Mouse (Mus musculus) hindbrain, embryonic 16.5 days (tissue): ENCODE data around the gene Zic5. TPM values are rescaled to one million over a fixed set of nuclear protein-coding genes. Genes with fewer than 3 reads are reported as not detected.

Source experiments
- ATAC-seq: fragments of 200-750 bp; cut with Nextera tagmentation; 2 replicates; pipeline ENCODE4 v1.8.0; 2017; ENCODE audit warnings: moderate TSS enrichment, moderate library complexity
- H3K27ac ChIP-seq: fragments of 300-500 bp; sonication (generic); 2 replicates; pipeline ENCODE4 v1.5.1; 2014; ENCODE audit warnings: low read depth, mild to moderate bottlenecking, control low read depth, low read length, moderate library complexity
- H3K27me3 ChIP-seq: fragments of 300-500 bp; sonication (generic); replicated peaks from 2 replicates; pipeline ENCODE4 v1.6.1; 2014; ENCODE audit warnings: low read length; ENCODE audit not compliant: control insufficient read depth, insufficient read depth
- H3K36me3 ChIP-seq: fragments of 300-500 bp; sonication (generic); 2 replicates; pipeline ENCODE4 v1.6.1; 2014; ENCODE audit warnings: mild to moderate bottlenecking, low read length, moderate library complexity, mixed read lengths; ENCODE audit not compliant: control insufficient read depth, insufficient read depth
- H3K4me1 ChIP-seq: fragments of 300-500 bp; sonication (generic); 2 replicates; pipeline ENCODE4 v1.6.1; 2014; ENCODE audit warnings: low read depth, low read length; ENCODE audit not compliant: control insufficient read depth, insufficient read depth
- H3K4me2 ChIP-seq: fragments of 300-500 bp; sonication (generic); 2 replicates; pipeline ENCODE4 v1.6.1; 2014; ENCODE audit warnings: mild to moderate bottlenecking, low read length, control low read depth, moderate library complexity
- H3K4me3 ChIP-seq: fragments of 300-500 bp; sonication (generic); 2 replicates; pipeline ENCODE4 v1.5.1; 2014; ENCODE audit warnings: mild to moderate bottlenecking, low read length, control low read depth, moderate library complexity
- H3K9ac ChIP-seq: fragments of 300-500 bp; sonication (generic); 2 replicates; pipeline ENCODE4 v1.6.1; 2014; ENCODE audit warnings: low read depth, mild to moderate bottlenecking, control low read depth, low read length, moderate library complexity
- H3K9me3 ChIP-seq: fragments of 300-500 bp; sonication (generic); 2 replicates; pipeline ENCODE4 v1.6.1; 2014; ENCODE audit warnings: mild to moderate bottlenecking, low read length, moderate library complexity; ENCODE audit not compliant: control insufficient read depth
- whole genome bisulfite sequencing: fragments of 180-500 bp; shearing (Covaris S2); extraction: QIAGEN DNeasy Blood & Tissue Kit; methylation state at CpG from one replicate; pipeline ENCODE4 v1.1.7; 2014; 5-methylcytosine and 5-hydroxymethylcytosine counted together
- polyA plus RNA-seq: library from polyadenylated mRNA; unstranded; fragments of >200 nt; fragmentation: Nextera tagmentation; extraction: Ambion mirVana; gene quantifications from 2 replicates; pipeline ENCODE4 v1.2.1, GENCODE M21; 2015

Zic5 gene
- polyA plus RNA-seq, 1 experiment from 2014 or later, result 14.9 TPM

DNA sequence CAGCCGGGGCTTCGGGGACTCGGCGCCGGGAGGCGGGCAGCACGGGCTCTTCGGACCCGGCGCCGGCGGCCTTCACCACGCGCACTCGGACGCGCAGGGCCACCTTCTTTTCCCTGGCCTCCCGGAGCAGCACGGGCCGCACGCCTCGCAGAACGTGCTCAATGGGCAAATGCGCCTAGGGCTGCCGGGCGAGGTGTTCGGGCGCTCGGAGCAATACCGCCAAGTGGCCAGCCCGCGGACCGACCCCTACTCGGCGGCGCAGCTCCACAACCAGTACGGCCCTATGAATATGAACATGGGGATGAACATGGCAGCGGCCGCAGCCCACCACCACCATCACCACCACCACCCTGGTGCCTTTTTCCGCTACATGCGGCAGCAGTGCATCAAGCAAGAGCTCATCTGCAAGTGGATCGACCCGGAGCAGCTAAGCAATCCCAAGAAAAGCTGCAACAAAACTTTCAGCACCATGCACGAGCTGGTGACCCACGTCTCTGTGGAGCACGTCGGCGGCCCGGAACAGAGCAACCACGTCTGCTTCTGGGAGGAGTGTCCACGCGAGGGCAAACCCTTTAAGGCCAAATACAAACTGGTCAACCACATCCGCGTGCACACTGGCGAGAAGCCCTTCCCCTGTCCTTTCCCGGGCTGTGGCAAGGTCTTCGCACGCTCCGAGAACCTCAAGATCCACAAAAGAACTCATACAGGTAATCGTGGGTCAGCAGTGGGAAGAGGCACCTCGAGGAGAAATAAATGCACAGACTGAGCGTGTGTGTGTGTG is 10.8 kb upstream of the Zic5 start:
- peak overlapping the region; percentile 94 for H3K27ac ChIP-seq
- no peaks in the 10 kb centered on the region for H3K36me3 ChIP-seq
- H3K4me1 ChIP-seq, result peaks cover 5% of the 10 kb centered on the region; the same call in 1 of the 2 replicates
- H3K4me3 ChIP-seq, result peak overlapping the region; percentile 57
- peak overlapping the region; percentile 78 for H3K9ac ChIP-seq
- no peak for ATAC-seq
- under 1% methylated on average over 59 of the region's 62 CpGs for WGBS
- no peaks in the 10 kb centered on the region for H3K9me3 ChIP-seq
- H3K4me2 ChIP-seq, result peak overlapping the region; percentile 56
- peaks cover 5% of the 10 kb centered on the region for H3K27me3 ChIP-seq

DNA sequence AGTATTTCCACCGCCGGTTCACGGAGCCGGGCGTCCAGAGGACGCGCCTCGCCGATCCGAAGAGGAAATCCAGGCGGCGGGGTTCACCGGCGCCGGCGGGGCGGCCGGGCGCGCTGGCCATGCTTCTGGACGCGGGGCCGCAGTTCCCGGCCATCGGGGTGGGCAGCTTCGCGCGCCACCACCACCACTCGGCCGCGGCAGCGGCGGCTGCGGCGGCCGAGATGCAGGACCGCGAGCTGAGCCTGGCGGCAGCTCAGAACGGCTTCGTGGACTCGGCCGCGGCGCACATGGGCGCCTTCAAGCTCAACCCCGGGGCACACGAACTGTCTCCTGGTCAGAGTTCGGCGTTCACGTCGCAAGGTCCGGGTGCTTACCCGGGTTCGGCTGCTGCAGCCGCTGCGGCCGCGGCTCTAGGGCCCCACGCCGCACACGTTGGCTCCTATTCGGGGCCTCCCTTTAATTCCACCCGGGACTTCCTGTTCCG is 10.1 kb upstream of the Zic5 start:
- no peak for ATAC-seq
- H3K36me3 ChIP-seq, result no peaks in the 10 kb centered on the region
- peaks cover 5% of the 10 kb centered on the region; the same call in 1 of the 2 replicates for H3K4me1 ChIP-seq
- peaks cover 7% of the 10 kb centered on the region for H3K27me3 ChIP-seq
- H3K9ac ChIP-seq, result peak overlapping the region; percentile 78
- under 1% methylated on average over 45 of the region's 65 CpGs for WGBS
- H3K9me3 ChIP-seq, result no peaks in the 10 kb centered on the region
- H3K4me3 ChIP-seq, result peak overlapping the region; percentile 57
- peak overlapping the region; percentile 94 for H3K27ac ChIP-seq
- peak overlapping the region; percentile 56 for H3K4me2 ChIP-seq

DNA sequence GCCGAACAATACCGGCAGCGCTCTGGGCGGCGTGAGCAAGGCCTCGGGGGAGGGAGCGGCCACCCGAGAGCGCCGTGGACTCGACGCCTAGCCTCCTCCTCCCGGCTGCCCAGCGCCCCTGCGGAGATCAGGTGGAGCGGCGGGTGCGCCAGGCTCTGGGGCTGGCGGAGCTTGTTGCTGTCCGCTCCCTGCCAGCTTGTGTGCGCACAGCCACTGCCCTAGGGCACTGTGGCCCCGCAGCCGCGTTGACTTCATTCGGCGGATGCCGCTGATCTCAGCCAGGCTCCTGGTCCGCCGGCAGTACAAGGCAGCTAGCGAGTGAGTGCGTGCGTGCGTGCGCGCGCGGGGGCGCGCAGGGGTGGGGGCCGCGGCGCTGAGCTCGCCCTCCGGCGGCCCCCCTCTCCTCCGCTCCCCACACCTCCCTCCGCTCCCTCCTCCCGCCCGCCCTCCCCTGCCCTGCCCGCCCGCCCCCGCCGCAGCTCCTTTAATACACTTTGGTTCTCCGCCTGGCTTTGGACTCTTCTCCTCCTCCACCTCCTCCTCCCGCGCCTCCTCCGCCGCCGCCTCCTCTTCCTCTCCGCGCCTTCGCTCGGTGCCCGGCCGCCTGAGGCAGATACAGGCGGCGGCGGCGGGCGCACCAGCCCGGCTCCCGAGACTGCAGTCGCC is 9.5 kb upstream of the Zic5 start, which contains the start of gene Zic2:
Gene Zic2, plus strand, starts transcription at position 545 of the 666 bp plus-strand sequence.
- peak; percentile 82 for ATAC-seq
- Histone ChIP-seq H3K9ac (peak within 1 kb of the TSS; percentile 82), H3K27me3 (peaks cover 4% of the 10 kb centered on the region), H3K4me1 (peaks cover 5% of the 10 kb centered on the region; the same call in 1 of the 2 replicates), H3K4me3 (peak within 1 kb of the TSS; percentile 57), H3K27ac (peak within 1 kb of the TSS; percentile 94), H3K4me2 (peak within 1 kb of the TSS; percentile 56), H3K9me3 (no peaks in the 10 kb centered on the region), H3K36me3 (no peaks in the 10 kb centered on the region)
- WGBS, result 1% methylated on average over 35 of the region's 73 CpGs

DNA sequence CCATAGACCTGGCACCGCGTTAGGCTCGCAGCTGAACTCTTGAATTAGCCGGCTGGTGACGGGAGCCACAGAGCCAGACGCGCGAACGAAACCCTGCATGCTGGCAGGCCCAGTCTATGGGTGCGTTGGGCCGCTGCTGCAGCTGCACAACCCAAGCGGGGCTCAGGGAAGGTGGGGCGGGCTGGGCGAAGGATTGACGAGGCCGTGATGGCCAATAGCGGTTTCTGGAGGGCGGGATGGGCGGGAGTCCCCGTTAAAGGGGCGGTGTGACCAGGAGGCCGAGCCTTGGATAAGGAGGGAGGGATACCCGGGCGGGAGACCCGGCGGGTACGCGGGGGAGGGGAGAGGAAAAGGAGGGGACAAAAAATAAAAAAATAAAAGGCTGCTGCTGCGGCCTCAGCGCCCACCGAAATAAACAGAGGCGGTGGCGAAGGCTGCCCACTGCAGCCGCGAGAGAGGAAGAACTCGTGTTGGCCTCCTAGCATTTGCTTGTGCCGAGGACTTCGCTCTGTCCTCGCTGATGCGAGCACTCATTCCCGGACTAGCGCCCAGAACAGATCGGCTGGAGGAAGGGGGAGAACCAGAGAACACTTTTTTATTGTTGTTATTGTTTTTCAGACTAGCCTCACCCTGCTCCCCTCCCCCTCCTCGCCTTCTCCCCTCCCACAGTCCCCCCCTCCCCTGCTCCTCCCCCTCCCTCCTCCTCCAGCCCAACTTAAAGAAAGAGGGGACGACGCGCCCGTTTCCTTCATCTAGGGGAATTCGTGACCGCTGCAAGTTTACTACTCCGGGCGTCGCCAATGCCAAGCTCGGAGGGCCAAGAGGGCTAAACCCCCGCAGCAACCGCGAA is 8.8 kb upstream of the Zic5 start:
- Histone ChIP-seq H3K36me3 (no peaks in the 10 kb centered on the region), H3K27ac (peak overlapping the region; percentile 94), H3K9ac (peak overlapping the region; percentile 82), H3K4me1 (peaks cover 5% of the 10 kb centered on the region; the same call in 1 of the 2 replicates), H3K4me3 (peak overlapping the region; percentile 57), H3K4me2 (peak overlapping the region; percentile 56), H3K9me3 (no peaks in the 10 kb centered on the region), H3K27me3 (peaks cover 8% of the 10 kb centered on the region)
- under 1% methylated on average over 57 of the region's 57 CpGs for WGBS
- ATAC-seq, result peak; percentile 86

DNA sequence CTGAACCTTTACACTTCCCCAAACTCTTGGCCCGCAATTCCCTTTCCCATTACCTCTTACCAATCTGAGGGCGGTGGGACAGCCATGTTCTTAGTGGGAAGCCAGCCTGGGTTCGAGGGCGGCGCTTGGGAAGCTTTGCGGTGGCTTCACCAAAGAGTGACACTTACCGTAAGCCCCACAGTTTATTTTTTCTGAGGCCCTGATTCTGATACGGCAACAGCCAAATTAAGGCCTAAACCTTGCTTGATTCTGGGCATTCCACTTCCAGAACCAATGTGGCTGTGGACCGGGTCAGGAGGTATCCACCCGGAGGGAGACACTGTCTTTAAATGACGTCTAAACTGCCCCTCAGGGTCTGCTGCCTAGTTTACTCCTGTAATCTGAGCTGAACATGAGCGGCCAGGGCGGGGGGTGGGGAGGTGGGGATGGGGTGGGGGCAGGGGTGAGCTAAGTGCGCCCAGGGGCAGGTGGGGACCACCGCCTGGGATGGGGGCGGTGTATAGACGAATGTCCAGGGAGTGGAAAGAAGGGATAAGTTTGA is 7.8 kb upstream of the Zic5 start:
- peaks cover 5% of the 10 kb centered on the region; the same call in 1 of the 2 replicates for H3K4me1 ChIP-seq
- H3K9ac ChIP-seq, result peak overlapping the region; percentile 59
- peak overlapping the region; percentile 94 for H3K27ac ChIP-seq
- no peaks in the 10 kb centered on the region for H3K36me3 ChIP-seq
- 7% methylated on average over 17 of the region's 17 CpGs for WGBS
- H3K27me3 ChIP-seq, result peaks cover 12% of the 10 kb centered on the region
- ATAC-seq, result peak; percentile 16; the same call in 1 of the 2 replicates
- H3K9me3 ChIP-seq, result no peaks in the 10 kb centered on the region
- peak overlapping the region; percentile 56 for H3K4me2 ChIP-seq
- peak overlapping the region; percentile 57 for H3K4me3 ChIP-seq

DNA sequence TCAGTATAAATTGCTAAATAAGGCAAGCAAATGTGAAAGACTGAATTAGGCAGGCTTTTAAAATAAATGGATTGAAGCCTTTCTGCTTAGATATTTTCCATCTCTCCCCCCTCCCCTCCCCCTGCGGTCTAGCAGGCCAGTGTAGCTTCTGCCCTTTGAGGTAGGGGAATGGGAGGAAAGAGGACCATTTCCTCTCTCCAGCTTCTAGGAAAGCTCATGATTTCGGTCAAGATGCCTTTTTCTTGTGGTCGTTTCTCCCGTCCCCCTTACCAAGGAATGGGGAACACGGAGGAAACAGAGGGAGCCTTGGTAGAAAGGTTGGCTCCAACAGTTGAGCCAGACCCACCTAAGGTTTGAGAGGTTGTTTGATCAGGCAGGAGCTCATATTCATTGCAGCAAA is 7.2 kb upstream of the Zic5 start:
- Histone ChIP-seq H3K27ac (peak overlapping the region; percentile 94), H3K4me1 (peaks cover 5% of the 10 kb centered on the region; the same call in 1 of the 2 replicates), H3K9ac (peak overlapping the region; percentile 8), H3K36me3 (no peaks in the 10 kb centered on the region), H3K4me2 (peak overlapping the region; percentile 56), H3K27me3 (peaks cover 15% of the 10 kb centered on the region), H3K4me3 (peak overlapping the region; percentile 57), H3K9me3 (no peaks in the 10 kb centered on the region)
- ATAC-seq, result no peak
- 14% methylated on average over 5 of the region's 5 CpGs for WGBS

DNA sequence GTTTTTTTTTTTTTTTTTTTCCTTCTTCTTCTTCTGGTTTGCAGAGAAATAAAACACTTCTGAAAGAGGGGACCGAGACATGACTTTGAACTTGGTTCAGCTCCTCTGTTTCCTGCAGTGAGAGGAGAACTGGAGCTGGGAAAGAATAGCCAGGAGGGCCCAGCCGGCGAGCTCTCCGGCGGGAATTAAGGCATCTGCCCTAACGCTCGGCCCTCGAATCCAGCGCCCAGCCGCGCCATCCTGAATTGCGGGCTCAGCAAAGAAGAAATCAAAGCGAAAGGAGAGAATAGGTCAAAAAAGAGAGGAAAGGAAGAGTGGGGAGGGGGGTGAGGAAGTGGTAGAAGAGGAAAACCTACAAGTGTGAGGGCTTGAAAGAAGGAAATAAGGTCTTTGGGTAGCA is 6.7 kb upstream of the Zic5 start:
- H3K4me1 ChIP-seq, result peaks cover 5% of the 10 kb centered on the region; the same call in 1 of the 2 replicates
- peak overlapping the region; percentile 57 for H3K4me3 ChIP-seq
- peak overlapping the region; percentile 56 for H3K4me2 ChIP-seq
- peak overlapping the region; percentile 58 for H3K9ac ChIP-seq
- H3K9me3 ChIP-seq, result no peaks in the 10 kb centered on the region
- ATAC-seq, result no peak
- H3K27me3 ChIP-seq, result peaks cover 16% of the 10 kb centered on the region
- H3K36me3 ChIP-seq, result no peaks in the 10 kb centered on the region
- peak overlapping the region; percentile 82 for H3K27ac ChIP-seq
- 2% methylated on average over 13 of the region's 13 CpGs for WGBS

DNA sequence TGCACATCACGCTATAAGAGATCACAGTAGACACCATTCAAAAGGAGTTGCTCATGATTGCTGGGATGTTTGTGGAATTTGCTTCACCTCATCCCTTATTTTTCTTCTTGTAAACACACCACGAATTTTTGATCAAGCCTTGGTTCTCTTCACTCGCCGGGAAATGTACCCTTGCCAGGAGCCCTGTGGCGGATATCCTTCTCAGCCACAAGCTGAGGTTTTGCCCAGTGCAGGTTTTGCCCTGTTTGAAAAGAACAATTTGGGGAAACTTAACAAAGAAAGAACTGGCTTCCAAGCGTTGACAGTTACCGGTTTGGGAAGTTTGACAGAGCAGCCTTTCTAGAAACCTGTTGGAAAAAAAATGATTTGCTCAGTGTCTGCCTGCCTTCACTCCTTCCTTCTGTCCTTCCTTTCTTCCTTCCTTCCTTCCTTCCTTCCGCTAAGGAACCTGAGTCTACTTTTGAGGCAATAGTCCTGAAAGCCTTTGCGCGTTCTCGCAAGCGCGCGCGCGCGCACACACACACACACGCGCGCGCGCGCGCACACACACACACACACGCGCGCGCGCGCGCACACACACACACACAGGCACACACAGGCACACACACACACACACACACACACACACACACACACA is 6.1 kb upstream of the Zic5 start:
- H3K27ac ChIP-seq, result peak overlapping the region; percentile 71

More for the DNA sequence above, 6.1 kb upstream of the Zic5 start:
- Histone ChIP-seq H3K9ac (peak overlapping the region; percentile 35), H3K4me3 (peak overlapping the region; percentile 21), H3K9me3 (no peaks in the 10 kb centered on the region), H3K27me3 (peaks cover 20% of the 10 kb centered on the region), H3K4me1 (peaks cover 5% of the 10 kb centered on the region; the same call in 1 of the 2 replicates), H3K4me2 (peak overlapping the region; percentile 56), H3K36me3 (no peaks in the 10 kb centered on the region)
- no peak for ATAC-seq
- WGBS, result 8% methylated on average over 31 of the region's 31 CpGs
